Mouse (Mus musculus) left cerebral cortex, postnatal 25 days (tissue): Measurements from ENCODE around the gene Eno2. TPM values are rescaled to one million over a fixed set of nuclear protein-coding genes. Genes with fewer than 3 reads are reported as not detected.
A peak's percentile ranks its signal among the peaks of the same experiment; 100 is the strongest.
"Not testable (repeated sequence)": the region's sequence is repeated elsewhere in the genome, so short reads cannot be mapped to it uniquely, and the experiment has no call there.

Experiments used
- DNase-seq, 2 experiments: peaks; one replicate each; pipeline ENCODE4 v3.0.0; 2022; ENCODE audit warnings: low spot score in 2 of 2, mixed read lengths in 1 of 2
- intact Hi-C: fragments of 180-260 bp; cut with DNase I; formaldehyde crosslinking; loops from one replicate; pipeline ENCODE4 v1.15.1; 2025
- total RNA-seq, 2 experiments: library from RNA; stranded (reverse); gene quantifications; 2 replicates each; pipeline ENCODE4 v1.2.3; 2021

Eno2 gene
- 1,000 to 10,000 TPM in 1 of 2 experiments, 100 to 1,000 TPM in 1; 999 to 1,002 TPM for total RNA-seq

GRCm38 (mm10) chr6:124769101-124769765 lies at the start of gene Eno2:
Gene Eno2 (minus strand): TSS chr6:124769673.
- intact Hi-C loops = loop anchor here (1.0 to 2.0 kb wide), 2 partner anchors 36 to 40 kb away; no protein-coding TSS in a partner anchor
- peak; percentile 81 to 84 for DNase-seq

GRCm38 (mm10) chr6:124817971-124818370 lies 48.5 kb upstream of the Eno2 start:
- DNase-seq = peak in 1 of 2 experiments; percentile 69

DNA sequence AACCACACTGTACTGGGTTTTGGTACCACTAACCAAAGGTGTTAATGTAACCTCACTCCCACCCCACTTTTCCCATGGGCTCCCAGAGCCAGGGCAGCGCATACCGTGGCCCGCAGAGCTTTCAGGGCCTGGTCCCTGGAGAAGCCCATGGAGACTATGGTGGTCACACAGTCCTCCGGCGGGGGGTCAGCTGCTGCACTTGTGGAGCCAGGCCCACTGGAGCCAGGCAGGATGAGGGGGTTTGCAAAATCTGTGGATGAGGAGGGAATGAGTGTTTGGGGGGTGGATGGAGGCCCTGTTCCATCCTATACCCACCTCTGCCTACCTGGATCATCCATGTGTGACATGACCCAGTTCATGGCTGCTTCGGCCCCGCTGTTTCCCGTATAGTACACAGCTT lies 48.1 kb upstream of the Eno2 start:
- intact Hi-C loops = no loop called here
- no peak for DNase-seq

More at GRCm38 (mm10) chr6:124817971-124818370, 48.5 kb upstream of the Eno2 start:
- intact Hi-C loops = no loop called here

GRCm38 (mm10) chr6:124817125-124817524 lies 47.7 kb upstream of the Eno2 start:
- intact Hi-C loops = no loop called here
- DNase-seq = no peak

DNA sequence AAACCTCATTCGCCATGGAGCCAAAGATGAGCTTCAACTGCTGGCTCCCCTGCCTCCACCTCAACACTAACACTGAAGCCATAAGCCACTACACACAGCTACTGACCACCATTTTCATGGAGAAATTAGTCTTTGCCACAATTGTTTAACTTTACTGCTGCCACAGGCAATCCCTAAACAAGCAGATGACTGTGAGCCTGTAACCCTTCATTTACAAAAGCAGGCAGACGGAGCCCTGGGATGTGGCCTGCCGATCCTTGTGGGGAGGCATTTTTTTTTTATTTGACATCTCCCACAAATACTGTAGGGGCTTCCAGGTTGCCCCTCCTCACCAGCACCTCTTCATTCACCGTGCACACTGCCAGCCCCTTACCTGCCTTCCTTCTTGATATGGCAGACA lies 47.1 kb upstream of the Eno2 start:
- DNase-seq = no peak
- intact Hi-C loops = no loop called here

DNA sequence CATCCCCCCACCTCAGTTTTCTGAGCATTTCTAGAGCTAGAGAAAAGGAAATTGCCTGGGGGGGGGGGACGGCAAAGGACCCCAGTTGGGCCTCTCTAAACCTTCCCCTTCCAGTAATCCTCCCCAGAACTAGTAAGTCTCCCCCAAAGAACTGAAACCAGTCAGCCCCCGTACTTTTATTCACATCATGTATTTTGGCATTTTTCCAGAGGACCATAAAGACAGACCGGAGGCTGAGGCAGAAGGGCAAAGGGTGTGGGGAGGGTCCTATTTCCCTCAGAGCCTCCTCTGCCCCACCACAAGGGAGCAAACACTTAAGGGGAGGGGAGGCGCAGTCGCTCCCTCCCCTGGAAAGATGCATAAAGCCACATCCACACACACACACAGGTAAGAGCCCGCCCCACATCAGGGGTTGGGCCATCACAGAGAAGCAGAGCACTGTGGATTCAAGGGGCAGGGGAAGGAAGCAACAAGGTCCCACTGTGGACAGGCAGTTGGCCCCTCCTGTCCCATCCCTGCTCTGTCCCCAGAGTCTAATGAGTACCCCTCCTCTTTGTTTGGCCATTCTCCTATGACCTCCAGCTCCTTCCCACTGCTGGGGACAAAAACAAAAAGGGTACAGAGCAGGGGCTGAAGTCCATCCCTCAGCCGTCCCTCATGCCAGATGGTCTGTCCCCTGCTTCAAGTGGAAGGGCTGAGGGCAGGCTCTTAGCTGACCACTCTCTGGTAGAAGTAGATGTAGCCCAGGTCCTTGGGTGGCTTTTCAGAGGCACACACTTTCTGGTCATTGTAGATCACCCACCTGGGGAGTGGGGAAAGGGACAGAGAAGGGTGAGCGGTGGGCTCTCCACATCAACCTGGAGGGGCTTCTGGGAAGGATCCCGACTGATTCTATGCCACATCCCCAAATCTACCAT lies 45.6 kb upstream of the Eno2 start:
- DNase-seq = no peak
- intact Hi-C loops = no loop called here

DNA sequence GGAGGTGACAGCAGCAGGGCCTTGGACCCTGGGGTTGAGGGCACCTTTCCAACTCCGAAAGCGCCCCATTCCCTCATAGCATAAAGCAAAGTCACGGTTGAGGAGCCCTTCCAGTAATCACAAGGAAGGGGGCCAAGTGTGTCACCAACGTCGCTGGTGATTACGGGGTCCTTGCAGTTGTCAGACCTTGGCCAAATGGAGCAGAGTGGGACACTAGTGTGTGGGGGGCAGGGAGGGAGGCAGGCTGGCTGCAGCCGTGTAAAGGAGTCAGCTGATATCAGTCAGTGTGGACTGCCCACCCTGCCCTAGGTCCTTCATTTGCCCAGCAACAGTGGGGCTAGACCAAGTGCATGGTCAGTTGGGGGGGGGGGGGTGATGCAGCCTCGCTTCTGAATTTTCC lies 45.0 kb upstream of the Eno2 start:
- DNase-seq = no peak
- intact Hi-C loops = no loop called here

DNA sequence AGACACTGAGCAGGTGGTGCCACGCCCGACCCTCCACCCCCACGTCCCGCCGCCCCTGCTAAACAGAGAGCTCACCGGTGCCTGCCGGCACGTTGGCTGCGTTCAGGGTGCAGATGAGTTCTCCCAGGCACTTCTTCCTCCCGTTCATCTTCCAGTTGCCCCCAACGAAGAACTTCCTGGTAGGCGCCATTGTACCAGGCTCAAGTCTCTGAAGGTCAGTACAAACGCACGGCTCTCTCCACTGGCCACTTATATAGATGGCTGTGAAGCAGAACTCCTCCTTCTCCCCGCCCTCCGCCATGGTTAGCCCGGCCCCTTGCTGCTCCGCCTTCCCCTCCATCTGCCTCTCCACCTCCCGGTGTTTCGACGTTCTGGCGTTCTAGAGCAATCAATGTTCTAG lies 44.5 kb upstream of the Eno2 start, which contains the start of gene Tpi1:
TSS of gene Tpi1 (minus strand) at position 364 of the 400 bp plus-strand sequence.
- intact Hi-C loops = no loop called here
- peak; percentile 88 to 94 for DNase-seq

DNA sequence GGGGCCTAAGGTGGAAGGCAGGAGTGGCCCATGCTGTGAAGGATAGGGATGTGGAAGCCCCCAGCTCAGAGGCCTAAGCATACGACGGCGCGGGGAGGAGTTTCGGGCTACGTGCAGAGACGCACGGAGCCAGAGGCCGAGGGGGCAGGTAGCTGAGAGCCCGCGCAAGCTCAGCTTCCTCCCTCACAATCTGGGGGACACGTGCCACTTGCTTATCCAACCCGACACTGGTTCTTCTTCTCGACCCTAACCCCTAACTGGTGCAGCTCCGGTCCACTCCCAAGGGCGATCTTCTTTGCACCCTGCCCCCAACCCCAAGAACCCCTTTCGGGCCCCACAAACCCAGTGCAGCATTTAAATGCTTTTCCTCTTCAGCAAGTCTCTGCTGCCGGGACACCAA lies 44.0 kb upstream of the Eno2 start:
- DNase-seq = peak; percentile 73 to 83
- intact Hi-C loops = no loop called here

GRCm38 (mm10) chr6:124812848-124813247 lies 43.4 kb upstream of the Eno2 start:
- DNase-seq = no peak
- intact Hi-C loops = no loop called here

- intact Hi-C loops = no loop called here
- DNase-seq = no peak
These were observed 42.5 kb upstream of the Eno2 start for GRCm38 (mm10) chr6:124811701-124812560.

- intact Hi-C loops = no loop called here
- no peak for DNase-seq
These were observed 41.9 kb upstream of the Eno2 start for GRCm38 (mm10) chr6:124811403-124811665.

- intact Hi-C loops, DNase-seq: not testable (repeated sequence)
These were observed 41.3 kb upstream of the Eno2 start for GRCm38 (mm10) chr6:124810566-124811402.

DNA sequence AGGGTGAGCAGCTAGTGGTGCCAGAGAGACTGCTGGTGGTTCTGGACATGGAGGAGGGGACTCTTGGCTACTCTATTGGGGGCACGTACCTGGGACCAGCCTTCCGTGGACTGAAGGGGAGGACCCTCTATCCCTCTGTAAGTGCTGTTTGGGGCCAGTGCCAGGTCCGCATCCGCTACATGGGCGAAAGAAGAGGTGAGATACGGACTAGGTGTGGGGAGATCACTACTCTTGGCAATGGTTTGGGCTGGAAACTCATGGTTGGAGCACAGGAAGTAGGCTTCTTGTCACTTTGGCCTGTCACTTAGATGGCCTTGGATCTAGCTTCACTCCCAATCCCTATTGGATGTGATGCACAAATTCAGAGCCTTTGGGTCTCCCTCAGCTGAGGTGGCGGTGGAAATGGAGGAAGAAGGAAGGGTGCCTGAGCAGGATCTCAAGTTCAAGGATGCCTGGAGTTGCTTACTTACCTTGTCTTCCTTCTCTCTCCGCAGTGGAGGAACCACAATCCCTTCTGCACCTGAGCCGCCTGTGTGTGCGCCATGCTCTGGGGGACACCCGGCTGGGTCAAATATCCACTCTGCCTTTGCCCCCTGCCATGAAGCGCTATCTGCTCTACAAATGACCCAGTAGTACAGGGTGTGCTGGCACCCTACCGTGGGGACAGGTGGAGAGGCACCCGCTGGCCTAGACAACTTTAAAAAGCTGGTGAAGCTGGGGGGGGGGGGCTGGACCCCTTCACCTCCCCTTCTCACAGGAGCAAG lies 40.5 kb upstream of the Eno2 start:
- intact Hi-C loops = loop anchor here (1.0 kb wide), 1 partner anchor 41 kb away; the partner anchor contains the start of gene Eno2
- no peak for DNase-seq

- DNase-seq = peak; percentile 65 to 67
- intact Hi-C loops = loop anchor here (1.0 kb wide), 1 partner anchor 40 kb away; the partner anchor contains the start of gene Eno2
These were observed 39.7 kb upstream of the Eno2 start for GRCm38 (mm10) chr6:124809052-124809774.

- intact Hi-C loops = loop anchor here (1.0 kb wide), 1 partner anchor 39 kb away; the partner anchor contains the start of gene Eno2
- peak; percentile 37 to 50 for DNase-seq
These were observed 39.0 kb upstream of the Eno2 start, which contains the start of gene Spsb2 for GRCm38 (mm10) chr6:124808358-124809012. Gene Spsb2 (plus strand): TSS chr6:124808661.

GRCm38 (mm10) chr6:124807986-124808357 lies 38.5 kb upstream of the Eno2 start:
- DNase-seq = no peak
- intact Hi-C loops = no loop called here
